Comparison of ENCODE assay signal across 36 mouse cellular contexts in genomic region chr8:79286424-79286823, GRCm38 (mm10). TPM values are rescaled to one million over a fixed set of nuclear protein-coding genes. Genes with fewer than 3 reads are reported as not detected.
DNase-seq lines count a peak whose midpoint lies in the region; ATAC-seq and TF ChIP-seq lines count a peak whose summit lies in the region.
"Had no signal": no experiment of that assay in that cellular context is flagged by ENCODE, and none has a peak within 500 bp of the region (broad histone marks: within the 10 kb centered on the region; RNA-seq: fewer than 3 reads in every experiment).

No protein-coding gene starts in this region.

- H3K27ac ChIP-seq in midbrain, embryonic 16.5 days (ENCODE audit: low read length) = no peak overlapping the region
- no peak overlapping the region for H3K27ac ChIP-seq in stomach, postnatal 0 days (replicated peaks)
- H3K27ac ChIP-seq: embryonic facial prominence, embryonic 10.5 days; embryonic facial prominence, embryonic 13.5 days; forebrain, embryonic 10.5 days; forebrain, embryonic 13.5 days; gastrocnemius, adult 2 months; heart, embryonic 15.5 days; hindbrain, embryonic 14.5 days; hindbrain, postnatal 0 days; intestine, embryonic 15.5 days had no signal

- TF ChIP-seq EP300 in stomach, postnatal 0 days (optimal IDR thresholded peaks at IDR 0.05) = no peak

- H3K9ac ChIP-seq in midbrain, embryonic 16.5 days (ENCODE audit: low read depth, low read length) = no peak overlapping the region
- no peak overlapping the region for H3K9ac ChIP-seq in stomach, postnatal 0 days (ENCODE audit: low read length)
- H3K9ac ChIP-seq: embryonic facial prominence, embryonic 13.5 days; forebrain, embryonic 13.5 days; heart, embryonic 12.5 days; heart, embryonic 15.5 days; hindbrain, embryonic 14.5 days; intestine, embryonic 15.5 days had no signal

- peak; percentile 31 for DNase-seq in 3T3-L1 (ENCODE audit: low read depth, low spot score)
- DNase-seq in stomach, postnatal 0 days (ENCODE audit: low spot score) = no peak
- no peak for DNase-seq in frontal cortex, postnatal 36 days (ENCODE audit: low spot score in 2 of 2)
- no peak for DNase-seq in heart, postnatal 10 days
- DNase-seq: adrenal gland, postnatal 10 days; adrenal gland, postnatal 36 days; B cell, adult 2 months; cerebellum, adult 18-20 months; cerebellum, adult 9-10 months; cerebellum, postnatal 14 days; embryo, embryonic 11 days; gastrocnemius, adult 2 months; gastrocnemius, postnatal 25 days; heart, adult 18-20 months; heart, postnatal 14 days; heart, postnatal 4 days; kidney, adult 11 months had no signal

- no peak overlapping the region for H3K4me3 ChIP-seq in midbrain, embryonic 16.5 days (ENCODE audit: low read depth, low read length)
- no peak overlapping the region for H3K4me3 ChIP-seq in stomach, postnatal 0 days (ENCODE audit: low read depth, low read length)
- H3K4me3 ChIP-seq: embryonic facial prominence, embryonic 10.5 days; embryonic facial prominence, embryonic 13.5 days; forebrain, embryonic 10.5 days; forebrain, embryonic 13.5 days; gastrocnemius, adult 2 months; heart, embryonic 12.5 days; heart, embryonic 15.5 days; intestine, embryonic 15.5 days had no signal

- no peaks in the 10 kb centered on the region for H3K9me3 ChIP-seq in midbrain, embryonic 16.5 days (replicated peaks; ENCODE audit: control insufficient read depth, low read length, poor library complexity, severe bottlenecking)
- no peaks in the 10 kb centered on the region for H3K9me3 ChIP-seq in stomach, postnatal 0 days (ENCODE audit: control insufficient read depth, low read length)
- H3K9me3 ChIP-seq: embryonic facial prominence, embryonic 10.5 days; embryonic facial prominence, embryonic 13.5 days; forebrain, embryonic 10.5 days; forebrain, embryonic 13.5 days; G1E; heart, embryonic 12.5 days; heart, embryonic 15.5 days; intestine, embryonic 15.5 days had no signal

- peaks cover 6% of the 10 kb centered on the region; the same call in 1 of the 2 replicates for H3K36me3 ChIP-seq in midbrain, embryonic 16.5 days (ENCODE audit: control insufficient read depth, insufficient read depth, low read length)
- H3K36me3 ChIP-seq in stomach, postnatal 0 days (ENCODE audit: control insufficient read depth, insufficient read depth, low read length) = no peaks in the 10 kb centered on the region
- H3K36me3 ChIP-seq: heart, embryonic 15.5 days; intestine, embryonic 15.5 days had no signal

- H3K4me1 ChIP-seq in midbrain, embryonic 16.5 days (ENCODE audit: control insufficient read depth, insufficient read depth, low read length) = no peaks in the 10 kb centered on the region
- H3K4me1 ChIP-seq in stomach, postnatal 0 days (replicated peaks; ENCODE audit: control insufficient read depth, insufficient read depth) = no peaks in the 10 kb centered on the region
- H3K4me1 ChIP-seq: embryonic facial prominence, embryonic 10.5 days; embryonic facial prominence, embryonic 13.5 days; forebrain, embryonic 10.5 days; forebrain, embryonic 13.5 days; intestine, embryonic 15.5 days had no signal

- intact Hi-C loops in heart, postnatal 10 days (cut with DNase I) = no loop called here

- 92% methylated on average over 3 of the region's 3 CpGs for WGBS in midbrain, embryonic 16.5 days
- 73% methylated on average over 3 of the region's 3 CpGs for WGBS in stomach, postnatal 0 days

- no peak for TF ChIP-seq CTCF in stomach, postnatal 0 days (IDR thresholded peaks at IDR 0.05; ENCODE audit: low read depth)

- no peak overlapping the region for H3K4me2 ChIP-seq in midbrain, embryonic 16.5 days (ENCODE audit: low read length)
- no peak overlapping the region for H3K4me2 ChIP-seq in stomach, postnatal 0 days (replicated peaks; ENCODE audit: low read depth)
- H3K4me2 ChIP-seq: embryonic facial prominence, embryonic 13.5 days; forebrain, embryonic 13.5 days; heart, embryonic 12.5 days; heart, embryonic 15.5 days; hindbrain, embryonic 14.5 days; intestine, embryonic 15.5 days had no signal

- peak; percentile 84 for ATAC-seq in CD4-positive, CD25-positive, alpha-beta regulatory T cell, adult 4 months
- ATAC-seq in activated CD4-positive, CD25-positive, alpha-beta regulatory T cell, adult 4 months = peak; percentile 90
- peak; percentile 90 for ATAC-seq in inflammation-experienced regulatory T-cells, adult 6 months
- no peak for ATAC-seq in midbrain, embryonic 16.5 days
- ATAC-seq in stomach, postnatal 0 days (ENCODE audit: low FRiP score, low TSS enrichment) = no peak
- ATAC-seq: forebrain, embryonic 13.5 days; forebrain, embryonic 16.5 days; hindbrain, postnatal 0 days; intestine, embryonic 15.5 days had no signal

- H3K27me3 ChIP-seq in midbrain, embryonic 16.5 days (ENCODE audit: control insufficient read depth, insufficient read depth, low read depth, low read length) = no peaks in the 10 kb centered on the region
- no peaks in the 10 kb centered on the region for H3K27me3 ChIP-seq in stomach, postnatal 0 days (ENCODE audit: control insufficient read depth, insufficient read depth, low read length)
- H3K27me3 ChIP-seq: CH12.LX; embryonic facial prominence, embryonic 13.5 days; forebrain, embryonic 13.5 days; heart, embryonic 12.5 days; heart, embryonic 15.5 days; intestine, embryonic 15.5 days had no signal

RNA-seq across cellular contexts. Expression of gene Mmaa, which starts 8.3 kb away (rescaled TPM):
- polyA plus RNA-seq in CD4-positive, CD25-positive, alpha-beta regulatory T cell, adult 4 months (2017; shearing (Covaris generic)) = 10 to 100 TPM in 1 of 2 experiments, 1 to 10 TPM in 1; 8.3 to 10.4 TPM
- 1 to 10 TPM; 5.7 to 7.1 TPM for polyA plus RNA-seq in activated CD4-positive, CD25-positive, alpha-beta regulatory T cell, adult 4 months (2017; shearing (Covaris generic))
- 1 to 10 TPM; 6.0 to 8.7 (median 6.5) TPM for polyA plus RNA-seq in inflammation-experienced regulatory T-cells, adult 6 months (2017; shearing (Covaris generic))
- 19.5 and 19.6 TPM in 2 replicates for polyA plus RNA-seq in midbrain, embryonic 16.5 days (2015; fragmentation: Nextera tagmentation; extraction: Ambion mirVana)
- polyA plus RNA-seq in stomach, postnatal 0 days (2015; fragmentation: Nextera tagmentation; extraction: Ambion mirVana) = 10.0 and 10.9 TPM in 2 replicates
- 10 to 100 TPM; 23.6 to 24.6 TPM for total RNA-seq in heart, postnatal 10 days (2021)

RNA-seq across cellular contexts. Expression of gene 1700011L22Rik, which starts 38.1 kb away (rescaled TPM):
- not detected for polyA plus RNA-seq in CD4-positive, CD25-positive, alpha-beta regulatory T cell, adult 4 months (2017; shearing (Covaris generic))
- polyA plus RNA-seq in activated CD4-positive, CD25-positive, alpha-beta regulatory T cell, adult 4 months (2017; shearing (Covaris generic)) = not detected
- not detected for polyA plus RNA-seq in inflammation-experienced regulatory T-cells, adult 6 months (2017; shearing (Covaris generic))
- polyA plus RNA-seq in midbrain, embryonic 16.5 days (2015; fragmentation: Nextera tagmentation; extraction: Ambion mirVana) = not detected in 2 replicates
- not detected in 2 replicates for polyA plus RNA-seq in stomach, postnatal 0 days (2015; fragmentation: Nextera tagmentation; extraction: Ambion mirVana)
- total RNA-seq in heart, postnatal 10 days (2021) = not detected
- total RNA-seq: adrenal gland, adult 18-20 months; adrenal gland, postnatal 10 days; adrenal gland, postnatal 36 days; CH12.LX; common myeloid progenitor, adult 5-6 weeks; G1E; gastrocnemius, adult 2 months; gastrocnemius, postnatal 25 days; heart, adult 18-20 months; heart, postnatal 14 days; heart, postnatal 4 days; hindbrain, postnatal 0 days had no signal
- polyA plus RNA-seq: embryonic facial prominence, embryonic 10.5 days; embryonic facial prominence, embryonic 13.5 days; forebrain, embryonic 10.5 days; forebrain, embryonic 13.5 days; forebrain, embryonic 16.5 days; G1E; heart, embryonic 12.5 days; heart, embryonic 15.5 days; hindbrain, embryonic 11.5 days; hindbrain, embryonic 14.5 days; intestine, embryonic 15.5 days had no signal

Comparison
In these comparisons a context has a peak if more than half of its experiments do, and no peak if none do; other contexts are left out.
1. ATAC-seq: peak in CD4-positive, CD25-positive, alpha-beta regulatory T cell, adult 4 months (single experiment), activated CD4-positive, CD25-positive, alpha-beta regulatory T cell, adult 4 months (single experiment) and inflammation-experienced regulatory T-cells, adult 6 months (single experiment); none in midbrain, embryonic 16.5 days (single experiment) and stomach, postnatal 0 days (single experiment).